Mouse (Mus musculus): Measurements from ENCODE around the gene Cidec. TPM values are rescaled to one million over a fixed set of nuclear protein-coding genes. Genes with fewer than 3 reads are reported as not detected.

Cidec gene
- polyA plus RNA-seq, 1 experiment: not detected

DNA sequence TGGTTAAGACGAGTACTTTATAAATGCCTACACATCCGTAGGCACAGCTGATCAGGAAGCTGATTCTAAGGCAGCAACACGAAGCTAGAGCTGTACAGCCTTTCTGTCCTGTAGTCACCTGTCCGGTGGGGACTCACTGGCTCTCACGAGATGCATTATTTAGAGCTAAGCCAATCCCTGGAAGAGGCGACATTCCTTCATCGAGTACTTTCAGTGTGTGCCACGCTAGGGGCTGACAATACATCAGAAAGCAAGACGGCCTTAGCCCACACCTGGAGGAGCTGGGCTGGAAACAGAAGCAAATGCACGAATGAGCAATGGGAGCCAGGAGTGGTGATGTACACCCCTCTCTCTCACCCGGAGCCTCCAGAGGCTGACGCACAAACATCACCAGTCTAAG, 1.6 kb upstream of the Cidec start:
- no peak for TF ChIP-seq CTCF (IDR thresholded peaks at IDR 0.05; ENCODE audit: extremely low read depth, insufficient read depth, low read length)
- no peak for TF ChIP-seq POLR2A (IDR thresholded peaks at IDR 0.05; ENCODE audit: extremely low read depth, insufficient read depth, low read length)
- Histone ChIP-seq H3K27ac (ENCODE audit: insufficient read depth, low read length) (no peak overlapping the region), H3K4me3 (ENCODE audit: insufficient read depth, low read length) (no peak overlapping the region), H3K4me1 (ENCODE audit: control insufficient read depth, insufficient read depth, low read length) (no peaks in the 10 kb centered on the region)

DNA sequence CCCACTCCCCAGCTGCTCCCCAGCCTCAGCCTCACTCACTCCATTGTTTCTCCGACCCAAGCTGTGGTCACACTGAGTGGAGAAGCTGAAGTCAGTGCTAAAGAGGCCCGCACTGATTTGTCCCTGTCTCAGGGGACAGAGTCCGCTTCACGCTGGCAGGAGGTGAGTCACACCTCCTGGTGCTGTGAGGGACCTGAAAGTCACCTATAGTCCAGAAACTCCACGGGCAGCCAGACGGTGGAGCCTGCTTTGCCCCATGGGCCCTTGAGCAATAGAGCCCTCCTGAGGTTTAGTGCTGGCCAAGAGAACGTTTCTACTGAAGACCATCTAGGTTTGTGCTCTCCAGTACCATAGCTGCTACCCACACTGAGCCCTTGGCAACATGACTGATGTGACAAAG, 869 bp downstream of the Cidec start:
- no peaks in the 10 kb centered on the region for H3K4me1 ChIP-seq (ENCODE audit: control insufficient read depth, insufficient read depth, low read length)
- no peak overlapping the region for H3K4me3 ChIP-seq (ENCODE audit: insufficient read depth, low read length)
- no peak for TF ChIP-seq POLR2A (IDR thresholded peaks at IDR 0.05; ENCODE audit: extremely low read depth, insufficient read depth, low read length)
- no peak for TF ChIP-seq CTCF (IDR thresholded peaks at IDR 0.05; ENCODE audit: extremely low read depth, insufficient read depth, low read length)
- no peak overlapping the region for H3K27ac ChIP-seq (ENCODE audit: insufficient read depth, low read length)

- Histone ChIP-seq H3K4me1 (ENCODE audit: control insufficient read depth, insufficient read depth, low read length) (no peaks in the 10 kb centered on the region), H3K4me3 (ENCODE audit: insufficient read depth, low read length) (no peak overlapping the region), H3K27ac (ENCODE audit: insufficient read depth, low read length) (no peak overlapping the region)
- TF ChIP-seq CTCF (IDR thresholded peaks at IDR 0.05; ENCODE audit: extremely low read depth, insufficient read depth, low read length) (no peak), POLR2A (IDR thresholded peaks at IDR 0.05; ENCODE audit: extremely low read depth, insufficient read depth, low read length) (no peak)
Observed at GRCm38 (mm10) chr6:113433661-113434060, 1.9 kb downstream of the Cidec start.

DNA sequence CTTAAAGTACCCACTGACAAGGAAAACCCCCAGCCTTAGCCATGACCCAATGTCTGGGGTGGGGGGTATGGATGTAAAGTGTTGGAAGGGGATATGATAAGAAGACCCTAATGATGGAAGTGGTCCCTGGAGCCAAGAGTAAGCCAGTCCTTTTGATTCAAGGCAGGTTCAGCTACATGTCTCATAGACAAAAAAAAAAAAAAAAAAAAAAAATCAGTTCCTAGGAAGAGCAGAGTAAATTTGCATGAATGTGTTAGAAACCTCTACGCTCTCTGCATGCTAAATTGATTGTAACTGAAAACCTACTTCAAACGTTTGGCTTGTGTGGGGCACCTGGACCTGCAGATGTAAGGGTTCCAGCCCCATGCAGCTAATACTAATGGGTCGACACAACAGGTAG, 3.8 kb downstream of the Cidec start:
- TF ChIP-seq POLR2A (IDR thresholded peaks at IDR 0.05; ENCODE audit: extremely low read depth, insufficient read depth, low read length) (no peak), CTCF (IDR thresholded peaks at IDR 0.05; ENCODE audit: extremely low read depth, insufficient read depth, low read length) (no peak)
- H3K4me1 ChIP-seq (ENCODE audit: control insufficient read depth, insufficient read depth, low read length): no peaks in the 10 kb centered on the region
- no peak overlapping the region for H3K4me3 ChIP-seq (ENCODE audit: insufficient read depth, low read length)
- H3K27ac ChIP-seq (ENCODE audit: insufficient read depth, low read length): no peak overlapping the region

GRCm38 (mm10) chr6:113430846-113431245, 4.7 kb downstream of the Cidec start:
- Histone ChIP-seq H3K27ac (ENCODE audit: insufficient read depth, low read length) (no peak overlapping the region), H3K4me1 (ENCODE audit: control insufficient read depth, insufficient read depth, low read length) (no peaks in the 10 kb centered on the region), H3K4me3 (ENCODE audit: insufficient read depth, low read length) (no peak overlapping the region)
- TF ChIP-seq CTCF (IDR thresholded peaks at IDR 0.05; ENCODE audit: extremely low read depth, insufficient read depth, low read length): no peak
- TF ChIP-seq POLR2A (IDR thresholded peaks at IDR 0.05; ENCODE audit: extremely low read depth, insufficient read depth, low read length): no peak

GRCm38 (mm10) chr6:113429965-113430364, 5.6 kb downstream of the Cidec start:
- Histone ChIP-seq H3K4me1 (ENCODE audit: control insufficient read depth, insufficient read depth, low read length) (no peaks in the 10 kb centered on the region), H3K4me3 (ENCODE audit: insufficient read depth, low read length) (no peak overlapping the region), H3K27ac (ENCODE audit: insufficient read depth, low read length) (no peak overlapping the region)
- TF ChIP-seq CTCF (IDR thresholded peaks at IDR 0.05; ENCODE audit: extremely low read depth, insufficient read depth, low read length): no peak
- TF ChIP-seq POLR2A (IDR thresholded peaks at IDR 0.05; ENCODE audit: extremely low read depth, insufficient read depth, low read length): no peak

DNA sequence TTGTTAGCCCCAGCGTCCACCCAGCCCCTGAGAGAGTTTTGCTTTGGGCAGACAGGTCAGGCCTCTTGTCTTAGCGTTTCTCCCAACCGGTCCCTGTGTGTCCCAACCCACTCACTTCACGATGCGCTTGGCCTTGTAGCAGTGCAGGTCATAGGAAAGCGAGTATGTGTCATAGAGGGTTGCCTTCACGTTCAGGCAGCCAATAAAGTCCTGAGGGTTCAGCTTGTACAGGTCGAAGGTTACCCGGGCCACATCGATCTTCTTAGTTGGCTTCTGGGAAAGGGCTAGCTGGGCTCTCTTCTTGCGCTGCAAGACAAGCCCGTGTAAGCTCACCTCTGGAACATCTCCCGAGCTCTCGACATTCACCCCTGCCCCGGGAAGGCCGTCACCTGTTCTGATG, 7.6 kb downstream of the Cidec start:
- no peak for TF ChIP-seq CTCF (IDR thresholded peaks at IDR 0.05; ENCODE audit: extremely low read depth, insufficient read depth, low read length)
- H3K4me3 ChIP-seq (ENCODE audit: insufficient read depth, low read length): no peak overlapping the region
- H3K4me1 ChIP-seq (ENCODE audit: control insufficient read depth, insufficient read depth, low read length): no peaks in the 10 kb centered on the region
- H3K27ac ChIP-seq (ENCODE audit: insufficient read depth, low read length): no peak overlapping the region

GRCm38 (mm10) chr6:113427397-113427796, 8.2 kb downstream of the Cidec start:
- no peak overlapping the region for H3K27ac ChIP-seq (ENCODE audit: insufficient read depth, low read length)
- H3K4me1 ChIP-seq (ENCODE audit: control insufficient read depth, insufficient read depth, low read length): no peaks in the 10 kb centered on the region
- no peak overlapping the region for H3K4me3 ChIP-seq (ENCODE audit: insufficient read depth, low read length)
- TF ChIP-seq POLR2A (IDR thresholded peaks at IDR 0.05; ENCODE audit: extremely low read depth, insufficient read depth, low read length) (no peak), CTCF (IDR thresholded peaks at IDR 0.05; ENCODE audit: extremely low read depth, insufficient read depth, low read length) (no peak)

DNA sequence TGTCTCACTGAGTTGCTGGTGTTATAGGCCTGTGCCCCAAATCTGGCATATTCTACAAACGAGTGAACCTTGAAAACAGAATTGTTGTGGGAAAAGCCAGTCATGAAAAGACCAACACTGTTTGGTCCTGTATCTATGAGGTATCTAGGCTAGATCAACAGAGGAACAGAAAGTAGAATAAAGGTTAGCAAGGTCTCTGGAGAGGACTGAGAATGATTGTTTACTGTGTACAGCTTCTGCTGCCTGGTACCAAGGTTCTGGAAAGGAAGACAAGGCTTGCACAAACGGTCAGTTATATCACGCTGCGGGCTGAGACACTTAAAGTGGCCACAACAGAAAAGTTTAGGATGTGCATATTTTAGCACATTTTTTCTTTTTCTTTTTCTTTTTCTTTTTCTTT, 8.9 kb downstream of the Cidec start:
- H3K4me1 ChIP-seq (ENCODE audit: control insufficient read depth, insufficient read depth, low read length): no peaks in the 10 kb centered on the region
- no peak for TF ChIP-seq CTCF (IDR thresholded peaks at IDR 0.05; ENCODE audit: extremely low read depth, insufficient read depth, low read length)
- no peak for TF ChIP-seq POLR2A (IDR thresholded peaks at IDR 0.05; ENCODE audit: extremely low read depth, insufficient read depth, low read length)
- no peak overlapping the region for H3K27ac ChIP-seq (ENCODE audit: insufficient read depth, low read length)
- H3K4me3 ChIP-seq (ENCODE audit: insufficient read depth, low read length): no peak overlapping the region

- no peak overlapping the region for H3K4me3 ChIP-seq (ENCODE audit: insufficient read depth, low read length)
- no peak overlapping the region for H3K27ac ChIP-seq (ENCODE audit: insufficient read depth, low read length)
- H3K4me1 ChIP-seq (ENCODE audit: control insufficient read depth, insufficient read depth, low read length): no peaks in the 10 kb centered on the region
- no peak for TF ChIP-seq CTCF (IDR thresholded peaks at IDR 0.05; ENCODE audit: extremely low read depth, insufficient read depth, low read length)
- no peak for TF ChIP-seq POLR2A (IDR thresholded peaks at IDR 0.05; ENCODE audit: extremely low read depth, insufficient read depth, low read length)
Observed at GRCm38 (mm10) chr6:113424187-113424586, 11.4 kb downstream of the Cidec start.

DNA sequence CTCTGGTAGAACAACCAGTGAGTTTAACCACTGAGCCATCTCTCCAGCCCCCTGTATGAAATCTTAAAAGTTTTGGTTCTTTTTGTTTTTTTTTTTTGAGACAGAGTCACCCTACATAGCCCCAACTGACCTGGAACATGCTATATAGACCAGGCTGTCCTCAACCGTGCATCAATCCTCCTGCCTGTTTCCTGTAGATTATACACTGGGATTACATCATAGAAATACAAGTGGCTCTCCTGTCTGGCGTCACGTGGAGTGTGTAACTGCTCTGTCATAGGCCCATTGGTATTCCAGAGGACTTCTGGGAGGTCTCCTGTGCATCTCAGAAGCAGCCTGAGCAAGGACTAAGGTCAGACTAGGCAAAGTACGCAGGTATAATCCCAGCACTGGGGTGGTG, 12.6 kb downstream of the Cidec start:
- no peak overlapping the region for H3K27ac ChIP-seq (ENCODE audit: insufficient read depth, low read length)
- H3K4me1 ChIP-seq (ENCODE audit: control insufficient read depth, insufficient read depth, low read length): peaks cover 5% of the 10 kb centered on the region
- no peak overlapping the region for H3K4me3 ChIP-seq (ENCODE audit: insufficient read depth, low read length)
- TF ChIP-seq POLR2A (IDR thresholded peaks at IDR 0.05; ENCODE audit: extremely low read depth, insufficient read depth, low read length) (no peak), CTCF (IDR thresholded peaks at IDR 0.05; ENCODE audit: extremely low read depth, insufficient read depth, low read length) (no peak)
